Mouse (Mus musculus): Measurements from ENCODE around the gene Tdrd3. TPM values are rescaled to one million over a fixed set of nuclear protein-coding genes. Genes with fewer than 3 reads are reported as not detected.

Gene Tdrd3
- polyA plus RNA-seq, 1 experiment from 2014 or later: 37.7 TPM

DNA sequence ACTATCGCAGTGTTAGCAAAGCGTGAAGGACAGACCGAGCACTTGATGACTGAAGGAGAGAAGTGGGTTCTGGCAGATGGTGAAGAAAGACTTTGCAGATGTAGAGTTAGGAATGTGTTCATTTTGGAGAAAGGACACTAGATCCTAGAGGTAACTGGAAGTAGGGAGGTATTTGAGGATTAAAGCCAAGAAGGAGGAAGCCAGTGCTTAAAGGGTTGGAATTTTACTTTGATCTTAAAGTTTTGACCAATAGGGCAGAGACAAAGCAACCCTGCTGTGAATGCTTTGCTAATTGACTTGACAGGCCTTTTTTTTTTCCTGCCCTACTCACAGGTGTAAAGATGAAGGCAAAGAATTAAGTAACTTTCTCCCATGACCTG is 1.2 kb downstream of the Tdrd3 start:
- H3K4me3 ChIP-seq (ENCODE audit: low read length): peak overlapping the region; percentile 90
- H3K4me2 ChIP-seq (ENCODE audit: low read length): peak overlapping the region; percentile 59
- no peaks in the 10 kb centered on the region for H3K36me3 ChIP-seq (ENCODE audit: control insufficient read depth, insufficient read depth, low read length)
- peak overlapping the region; percentile 99 for H3K27ac ChIP-seq (ENCODE audit: low read depth, low read length)
- H3K9me3 ChIP-seq (ENCODE audit: control insufficient read depth, low read length): no peaks in the 10 kb centered on the region
- H3K27me3 ChIP-seq (replicated peaks; ENCODE audit: control insufficient read depth, insufficient read depth, low read length): no peaks in the 10 kb centered on the region
- H3K4me1 ChIP-seq (ENCODE audit: control insufficient read depth, insufficient read depth, low read depth, low read length): peaks cover 10% of the 10 kb centered on the region
- peak overlapping the region; percentile 98 for H3K9ac ChIP-seq (ENCODE audit: low read depth, low read length)
- 0% methylated on average over 3 of the region's 3 CpGs for WGBS
- no peak for ATAC-seq

DNA sequence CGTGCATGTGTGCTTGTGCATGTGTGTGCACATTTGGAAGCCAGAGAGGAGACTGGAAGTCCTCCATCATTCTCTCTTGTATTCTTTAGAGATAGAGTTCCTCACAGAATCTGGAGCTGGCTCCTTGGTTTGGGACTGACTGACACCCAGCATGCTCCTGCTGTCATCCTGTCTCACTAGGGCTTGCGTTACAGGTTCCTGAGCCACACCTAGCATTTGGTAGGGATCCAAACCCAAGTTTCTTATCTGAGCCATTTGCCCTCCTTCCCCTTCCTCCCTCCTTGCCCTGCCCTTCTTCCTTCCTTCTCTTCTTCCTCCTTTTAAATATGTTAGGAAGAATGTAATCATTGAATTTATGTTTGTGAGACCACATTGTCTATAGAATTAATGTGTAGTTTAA is 3.3 kb downstream of the Tdrd3 start:
- no peak overlapping the region for H3K9ac ChIP-seq (ENCODE audit: low read depth, low read length)
- ATAC-seq: no peak
- no peak overlapping the region for H3K27ac ChIP-seq (ENCODE audit: low read depth, low read length)
- WGBS: 84% methylated on average over 2 of the region's 2 CpGs
- H3K4me1 ChIP-seq (ENCODE audit: control insufficient read depth, insufficient read depth, low read depth, low read length): peaks cover 10% of the 10 kb centered on the region
- H3K36me3 ChIP-seq (ENCODE audit: control insufficient read depth, insufficient read depth, low read length): no peaks in the 10 kb centered on the region
- no peak overlapping the region for H3K4me3 ChIP-seq (ENCODE audit: low read length)
- H3K27me3 ChIP-seq (replicated peaks; ENCODE audit: control insufficient read depth, insufficient read depth, low read length): no peaks in the 10 kb centered on the region
- no peaks in the 10 kb centered on the region for H3K9me3 ChIP-seq (ENCODE audit: control insufficient read depth, low read length)
- H3K4me2 ChIP-seq (ENCODE audit: low read length): no peak overlapping the region

DNA sequence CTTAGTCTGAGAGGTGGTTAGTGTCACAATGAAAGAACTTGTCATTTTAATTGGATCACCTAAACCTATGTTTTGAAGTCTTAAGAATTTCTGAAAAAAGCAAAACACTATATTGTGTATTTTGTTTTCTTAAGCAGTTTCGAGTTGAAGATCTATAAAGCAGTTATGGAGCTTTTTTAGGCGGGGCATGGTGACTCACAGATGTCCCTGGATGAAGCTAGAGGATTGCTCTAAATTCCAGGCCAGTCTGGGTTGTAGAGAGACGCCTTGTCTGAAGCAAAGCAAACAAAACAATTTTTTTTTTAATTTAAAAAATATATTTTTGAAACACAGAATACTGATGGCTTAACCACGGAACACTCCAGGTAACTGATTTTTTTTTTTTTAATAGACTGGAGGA is 4.1 kb downstream of the Tdrd3 start:
- no peaks in the 10 kb centered on the region for H3K9me3 ChIP-seq (ENCODE audit: control insufficient read depth, low read length)
- H3K9ac ChIP-seq (ENCODE audit: low read depth, low read length): no peak overlapping the region
- H3K27ac ChIP-seq (ENCODE audit: low read depth, low read length): no peak overlapping the region
- H3K4me1 ChIP-seq (ENCODE audit: control insufficient read depth, insufficient read depth, low read depth, low read length): peaks cover 6% of the 10 kb centered on the region
- ATAC-seq: no peak
- 89% methylated on average over 4 of the region's 4 CpGs for WGBS
- H3K4me2 ChIP-seq (ENCODE audit: low read length): no peak overlapping the region
- no peaks in the 10 kb centered on the region for H3K27me3 ChIP-seq (replicated peaks; ENCODE audit: control insufficient read depth, insufficient read depth, low read length)
- H3K36me3 ChIP-seq (ENCODE audit: control insufficient read depth, insufficient read depth, low read length): no peaks in the 10 kb centered on the region
- no peak overlapping the region for H3K4me3 ChIP-seq (ENCODE audit: low read length)

DNA sequence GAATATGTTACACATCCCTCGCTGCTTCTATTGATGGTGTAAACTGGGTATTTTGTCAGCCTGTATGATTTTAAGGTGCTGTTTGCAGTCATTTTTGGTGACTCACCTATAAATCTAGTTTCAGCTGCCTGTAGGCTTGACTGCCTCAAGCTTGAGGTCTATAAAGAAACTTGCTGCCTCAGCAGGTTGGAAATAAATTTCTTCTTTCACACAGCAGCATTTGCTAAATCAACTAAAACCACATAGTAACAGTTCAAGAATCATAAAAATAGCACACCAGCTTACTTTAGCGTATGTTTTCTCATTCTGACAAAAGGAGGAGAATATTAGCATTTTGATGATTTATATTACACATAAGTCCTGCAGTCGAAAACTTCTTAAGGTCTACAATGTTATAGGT is 6.0 kb downstream of the Tdrd3 start:
- no peak overlapping the region for H3K9ac ChIP-seq (ENCODE audit: low read depth, low read length)
- whole genome bisulfite sequencing: 91% methylated on average over 3 of the region's 3 CpGs
- H3K9me3 ChIP-seq (ENCODE audit: control insufficient read depth, low read length): no peaks in the 10 kb centered on the region
- ATAC-seq: no peak
- no peaks in the 10 kb centered on the region for H3K27me3 ChIP-seq (replicated peaks; ENCODE audit: control insufficient read depth, insufficient read depth, low read length)
- H3K4me1 ChIP-seq (ENCODE audit: control insufficient read depth, insufficient read depth, low read depth, low read length): peaks cover 6% of the 10 kb centered on the region
- H3K36me3 ChIP-seq (ENCODE audit: control insufficient read depth, insufficient read depth, low read length): no peaks in the 10 kb centered on the region
- no peak overlapping the region for H3K27ac ChIP-seq (ENCODE audit: low read depth, low read length)
- no peak overlapping the region for H3K4me3 ChIP-seq (ENCODE audit: low read length)
- no peak overlapping the region for H3K4me2 ChIP-seq (ENCODE audit: low read length)

DNA sequence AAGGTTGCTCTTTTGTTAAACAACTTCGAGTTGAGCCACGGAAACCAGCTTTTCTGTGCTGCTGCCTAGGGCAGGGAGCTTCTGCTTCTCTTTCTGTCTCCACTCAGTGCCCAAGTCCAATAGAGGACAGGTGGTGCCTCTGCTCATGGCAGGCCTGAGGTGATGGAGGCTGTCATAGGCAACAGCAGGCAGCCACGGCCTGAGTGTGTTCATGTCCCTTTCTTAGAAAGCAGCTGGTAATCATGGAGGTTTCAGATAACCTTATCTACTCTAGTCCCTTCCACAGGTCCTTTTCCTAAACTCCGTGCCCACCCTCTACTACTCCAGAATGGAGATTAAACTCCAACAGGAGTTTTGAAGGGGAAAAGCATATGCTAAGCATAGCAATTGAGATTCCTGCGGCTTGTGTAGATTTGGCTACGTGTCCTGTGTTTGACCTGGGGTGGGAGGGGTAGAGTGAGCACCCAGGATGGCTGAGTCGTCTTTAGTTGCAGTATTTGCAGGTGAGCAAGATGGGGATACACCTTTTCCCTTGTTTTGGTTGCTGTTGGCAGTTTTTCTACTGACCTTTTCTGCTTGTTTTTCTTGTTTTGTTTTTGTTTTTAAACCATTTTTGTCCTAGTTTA is 10.0 kb downstream of the Tdrd3 start:
- Histone ChIP-seq H3K36me3 (ENCODE audit: control insufficient read depth, insufficient read depth, low read length) (no peaks in the 10 kb centered on the region), H3K4me1 (ENCODE audit: control insufficient read depth, insufficient read depth, low read depth, low read length) (no peaks in the 10 kb centered on the region), H3K9me3 (ENCODE audit: control insufficient read depth, low read length) (no peaks in the 10 kb centered on the region), H3K27me3 (replicated peaks; ENCODE audit: control insufficient read depth, insufficient read depth, low read length) (no peaks in the 10 kb centered on the region), H3K4me2 (ENCODE audit: low read length) (no peak overlapping the region), H3K27ac (ENCODE audit: low read depth, low read length) (no peak overlapping the region), H3K4me3 (ENCODE audit: low read length) (no peak overlapping the region), H3K9ac (ENCODE audit: low read depth, low read length) (no peak overlapping the region)
- no peak for ATAC-seq
- 78% methylated on average over 7 of the region's 7 CpGs for WGBS

DNA sequence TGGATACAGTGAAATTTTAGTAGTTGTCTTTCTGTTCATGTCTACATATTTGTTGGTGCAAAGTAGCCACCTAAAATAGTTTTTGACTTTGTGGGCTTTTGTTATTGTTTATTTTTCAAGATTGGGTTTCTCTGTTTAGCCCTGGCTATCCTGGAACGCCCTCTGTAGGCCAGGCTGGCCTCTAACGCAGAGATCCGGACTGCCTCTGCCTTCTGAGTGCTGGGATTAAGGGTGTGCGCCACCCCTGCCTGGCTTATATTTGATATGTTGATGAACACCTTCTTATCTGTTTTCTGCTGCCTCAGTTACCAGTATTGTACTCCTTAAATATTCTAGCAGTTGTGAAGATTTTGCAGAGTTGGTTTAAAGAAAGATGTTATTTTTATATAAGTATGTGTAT is 10.6 kb downstream of the Tdrd3 start:
- Histone ChIP-seq H3K9me3 (ENCODE audit: control insufficient read depth, low read length) (no peaks in the 10 kb centered on the region), H3K4me2 (ENCODE audit: low read length) (no peak overlapping the region), H3K27ac (ENCODE audit: low read depth, low read length) (no peak overlapping the region), H3K4me1 (ENCODE audit: control insufficient read depth, insufficient read depth, low read depth, low read length) (no peaks in the 10 kb centered on the region), H3K27me3 (replicated peaks; ENCODE audit: control insufficient read depth, insufficient read depth, low read length) (no peaks in the 10 kb centered on the region), H3K36me3 (ENCODE audit: control insufficient read depth, insufficient read depth, low read length) (no peaks in the 10 kb centered on the region), H3K4me3 (ENCODE audit: low read length) (no peak overlapping the region), H3K9ac (ENCODE audit: low read depth, low read length) (no peak overlapping the region)
- ATAC-seq: no peak
- 90% methylated on average over 4 of the region's 4 CpGs for WGBS

DNA sequence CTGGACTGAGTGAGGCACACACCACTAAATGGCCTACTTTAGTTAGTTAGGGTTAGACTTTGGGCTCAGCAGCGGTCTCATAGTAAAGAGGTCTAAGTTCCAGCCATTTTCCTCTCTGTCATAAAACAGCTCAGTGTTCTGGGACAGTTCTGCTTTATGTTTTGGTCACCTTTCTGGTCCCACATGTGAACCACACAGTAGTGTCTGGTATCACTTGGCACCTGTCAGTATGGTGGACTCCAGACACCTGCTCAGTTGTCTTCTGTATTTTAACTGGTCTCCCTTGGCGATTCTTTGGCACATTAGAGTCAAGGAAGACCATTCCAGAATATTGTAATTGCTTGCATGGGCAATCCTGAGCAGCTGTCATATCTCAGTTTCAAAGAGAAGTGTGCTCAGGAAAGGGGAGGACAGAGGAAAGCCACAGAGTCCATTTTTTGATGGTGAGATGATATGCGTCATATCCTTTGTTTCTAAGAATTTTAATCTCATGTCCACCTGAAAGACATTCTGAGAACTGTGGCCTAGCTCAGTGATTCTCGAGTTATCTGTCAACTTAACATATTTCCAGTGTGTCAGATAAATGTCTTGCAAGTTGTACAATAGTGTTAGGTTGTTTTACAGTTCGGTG is 11.3 kb downstream of the Tdrd3 start:
- Histone ChIP-seq H3K9ac (ENCODE audit: low read depth, low read length) (no peak overlapping the region), H3K4me1 (ENCODE audit: control insufficient read depth, insufficient read depth, low read depth, low read length) (no peaks in the 10 kb centered on the region), H3K36me3 (ENCODE audit: control insufficient read depth, insufficient read depth, low read length) (no peaks in the 10 kb centered on the region), H3K27me3 (replicated peaks; ENCODE audit: control insufficient read depth, insufficient read depth, low read length) (no peaks in the 10 kb centered on the region), H3K4me2 (ENCODE audit: low read length) (no peak overlapping the region), H3K4me3 (ENCODE audit: low read length) (no peak overlapping the region), H3K9me3 (ENCODE audit: control insufficient read depth, low read length) (no peaks in the 10 kb centered on the region), H3K27ac (ENCODE audit: low read depth, low read length) (no peak overlapping the region)
- WGBS: 94% methylated on average over 5 of the region's 5 CpGs
- ATAC-seq: no peak

DNA sequence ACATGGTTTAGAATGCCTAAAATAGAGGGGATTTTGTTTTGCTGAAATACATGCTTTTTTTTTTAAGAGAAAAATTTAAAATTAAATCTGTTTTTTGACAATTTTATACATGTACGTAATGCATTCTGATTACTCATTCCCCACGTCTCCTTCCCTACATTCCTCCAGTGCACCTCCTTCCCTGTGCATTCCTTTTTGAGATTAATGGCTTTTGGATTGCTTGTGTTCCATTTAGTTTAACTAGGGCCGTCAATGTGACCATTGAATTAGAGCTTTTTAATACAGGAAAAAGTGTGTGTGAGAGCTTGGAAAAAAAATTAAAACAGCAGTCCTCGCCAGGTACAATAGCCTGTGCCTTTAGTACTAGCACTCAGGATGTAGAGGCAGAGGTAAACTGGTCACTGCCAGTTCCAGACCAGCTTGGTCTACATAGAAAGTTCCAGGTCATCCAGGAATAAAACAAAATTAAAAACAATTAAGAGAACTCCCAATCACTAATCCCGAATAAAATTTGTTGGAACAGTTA is 17.0 kb downstream of the Tdrd3 start:
- ATAC-seq: no peak
- no peaks in the 10 kb centered on the region for H3K27me3 ChIP-seq (replicated peaks; ENCODE audit: control insufficient read depth, insufficient read depth, low read length)
- 67% methylated on average over 5 of the region's 5 CpGs for WGBS
- H3K4me1 ChIP-seq (ENCODE audit: control insufficient read depth, insufficient read depth, low read depth, low read length): no peaks in the 10 kb centered on the region
- no peaks in the 10 kb centered on the region for H3K36me3 ChIP-seq (ENCODE audit: control insufficient read depth, insufficient read depth, low read length)
- H3K4me3 ChIP-seq (ENCODE audit: low read length): no peak overlapping the region
- H3K27ac ChIP-seq (ENCODE audit: low read depth, low read length): no peak overlapping the region
- no peak overlapping the region for H3K4me2 ChIP-seq (ENCODE audit: low read length)
- no peaks in the 10 kb centered on the region for H3K9me3 ChIP-seq (ENCODE audit: control insufficient read depth, low read length)
- H3K9ac ChIP-seq (ENCODE audit: low read depth, low read length): no peak overlapping the region

DNA sequence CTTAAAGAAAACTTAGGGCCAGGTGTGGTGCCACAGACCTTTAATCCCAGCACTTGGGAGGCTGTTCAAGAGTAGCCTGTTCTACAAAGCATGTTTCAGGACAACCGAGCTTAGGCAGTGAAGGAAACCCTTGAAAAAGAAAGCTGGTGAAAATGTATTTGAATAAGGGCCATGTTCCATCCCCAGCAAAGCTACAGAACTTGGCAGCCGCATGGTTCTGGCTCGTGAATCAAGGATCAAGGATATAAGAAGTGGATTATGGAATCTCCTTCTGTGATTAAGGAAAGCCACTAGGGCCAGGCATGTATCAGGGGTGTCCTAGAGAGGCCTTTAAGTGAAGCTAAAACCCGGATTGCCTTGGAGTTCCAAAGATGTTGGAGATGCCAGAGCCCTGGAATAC is 18.9 kb downstream of the Tdrd3 start:
- Histone ChIP-seq H3K27me3 (replicated peaks; ENCODE audit: control insufficient read depth, insufficient read depth, low read length) (no peaks in the 10 kb centered on the region), H3K27ac (ENCODE audit: low read depth, low read length) (no peak overlapping the region), H3K9me3 (ENCODE audit: control insufficient read depth, low read length) (no peaks in the 10 kb centered on the region), H3K4me2 (ENCODE audit: low read length) (no peak overlapping the region), H3K36me3 (ENCODE audit: control insufficient read depth, insufficient read depth, low read length) (no peaks in the 10 kb centered on the region), H3K4me1 (ENCODE audit: control insufficient read depth, insufficient read depth, low read depth, low read length) (no peaks in the 10 kb centered on the region; the same call in 1 of the 2 replicates), H3K9ac (ENCODE audit: low read depth, low read length) (no peak overlapping the region), H3K4me3 (ENCODE audit: low read length) (no peak overlapping the region)
- WGBS: 94% methylated on average over 4 of the region's 4 CpGs
- ATAC-seq: no peak
